Mouse (Mus musculus): ENCODE measurements at regions not wholly inside any gene's neighbourhood (a gene's known extent, or its start where the extent isn't known, plus 50 kb on each side); places are given as distances from the start of the nearest gene placed in this dataset.

DNA sequence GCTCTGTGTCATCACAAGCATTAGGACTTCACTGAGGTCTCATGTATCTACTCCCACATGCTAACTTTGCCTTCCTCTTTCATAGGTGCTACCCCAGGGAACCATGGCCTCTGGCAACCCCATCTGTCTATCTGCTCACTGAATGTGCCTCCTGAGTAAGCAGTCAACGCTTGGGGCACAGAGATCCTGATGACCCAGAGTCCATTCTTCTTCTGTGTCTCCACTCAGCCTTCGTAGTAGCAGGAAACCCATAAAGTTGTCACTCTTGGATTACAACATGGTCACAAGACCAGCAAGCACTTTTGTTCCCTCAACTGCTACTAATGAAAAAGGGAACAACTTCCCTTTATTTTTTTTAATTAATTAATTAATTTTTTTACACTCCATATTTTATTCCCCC lies 296.2 kb downstream of the Cd47 start:
- WGBS: 73% methylated on average over 2 of the region's 2 CpGs
- no peak overlapping the region for H3K4me2 ChIP-seq (ENCODE audit: low read depth, low read length)
- no peak for ATAC-seq (ENCODE audit: insufficient read depth, low FRiP score)
- H3K9ac ChIP-seq (ENCODE audit: low read length): no peak overlapping the region
- no peaks in the 10 kb centered on the region for H3K9me3 ChIP-seq (replicated peaks; ENCODE audit: control insufficient read depth, low read length)
- no peak overlapping the region for H3K27ac ChIP-seq (ENCODE audit: low read length)
- H3K4me1 ChIP-seq (ENCODE audit: control insufficient read depth, insufficient read depth, low read length): no peaks in the 10 kb centered on the region
- H3K4me3 ChIP-seq (replicated peaks; ENCODE audit: low read length): no peak overlapping the region
- H3K36me3 ChIP-seq (ENCODE audit: control insufficient read depth, insufficient read depth, low read length): no peaks in the 10 kb centered on the region
- no peaks in the 10 kb centered on the region for H3K27me3 ChIP-seq (ENCODE audit: control insufficient read depth, insufficient read depth, low read length)

DNA sequence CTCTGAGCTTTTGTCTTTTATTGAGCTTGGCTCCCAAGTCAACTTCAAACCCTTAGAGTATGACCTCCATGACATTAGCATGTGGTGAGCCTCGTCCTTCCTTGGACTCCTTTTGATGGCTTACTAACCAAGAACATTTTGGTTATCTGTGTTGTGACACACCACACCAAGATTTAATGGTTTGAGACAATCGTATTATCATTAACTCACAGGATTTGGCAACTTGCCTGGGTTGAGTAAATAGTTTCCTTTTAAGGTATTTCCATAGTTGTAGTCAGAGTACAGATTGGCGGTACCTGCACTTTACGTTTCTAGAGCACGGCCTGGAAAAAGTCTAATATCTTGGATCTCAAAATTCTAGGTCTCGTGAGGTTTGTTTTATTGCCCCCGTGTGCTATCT lies 303.0 kb downstream of the Cd47 start:
- Histone ChIP-seq H3K4me3 (replicated peaks; ENCODE audit: low read length) (no peak overlapping the region), H3K27ac (ENCODE audit: low read length) (no peak overlapping the region), H3K36me3 (ENCODE audit: control insufficient read depth, insufficient read depth, low read length) (no peaks in the 10 kb centered on the region), H3K9me3 (replicated peaks; ENCODE audit: control insufficient read depth, low read length) (no peaks in the 10 kb centered on the region), H3K4me1 (ENCODE audit: control insufficient read depth, insufficient read depth, low read length) (no peaks in the 10 kb centered on the region), H3K4me2 (ENCODE audit: low read depth, low read length) (no peak overlapping the region), H3K27me3 (ENCODE audit: control insufficient read depth, insufficient read depth, low read length) (no peaks in the 10 kb centered on the region), H3K9ac (ENCODE audit: low read length) (no peak overlapping the region)
- ATAC-seq (ENCODE audit: insufficient read depth, low FRiP score): no peak
- 51% methylated on average over 7 of the region's 7 CpGs for WGBS

DNA sequence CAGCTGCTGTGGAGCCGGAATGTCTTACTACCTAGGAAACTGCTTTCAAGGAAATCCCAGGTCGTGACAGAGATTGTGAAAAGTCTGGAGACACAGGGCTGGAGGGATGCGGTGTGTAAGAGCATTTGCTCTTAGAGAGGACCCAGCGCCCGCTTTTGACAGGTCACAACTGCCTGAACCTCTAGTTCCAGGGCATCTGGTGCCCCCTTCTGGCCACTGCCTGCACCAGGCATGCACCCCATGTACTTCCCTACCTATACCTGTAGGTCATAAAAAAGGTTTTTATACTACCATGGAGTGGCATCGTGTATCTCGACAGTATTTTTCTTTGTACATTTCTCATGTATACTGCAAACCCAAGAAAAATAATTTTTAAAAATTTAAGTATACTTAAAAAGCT lies 314.0 kb downstream of the Bbx start:
- Histone ChIP-seq H3K27ac (ENCODE audit: low read length) (no peak overlapping the region), H3K9me3 (replicated peaks; ENCODE audit: control insufficient read depth, low read length) (no peaks in the 10 kb centered on the region), H3K4me2 (ENCODE audit: low read depth, low read length) (no peak overlapping the region), H3K36me3 (ENCODE audit: control insufficient read depth, insufficient read depth, low read length) (no peaks in the 10 kb centered on the region), H3K4me1 (ENCODE audit: control insufficient read depth, insufficient read depth, low read length) (no peaks in the 10 kb centered on the region), H3K9ac (ENCODE audit: low read length) (no peak overlapping the region), H3K27me3 (ENCODE audit: control insufficient read depth, insufficient read depth, low read length) (no peaks in the 10 kb centered on the region), H3K4me3 (replicated peaks; ENCODE audit: low read length) (no peak overlapping the region)
- 94% methylated on average over 7 of the region's 7 CpGs for WGBS
- no peak for ATAC-seq (ENCODE audit: insufficient read depth, low FRiP score)

DNA sequence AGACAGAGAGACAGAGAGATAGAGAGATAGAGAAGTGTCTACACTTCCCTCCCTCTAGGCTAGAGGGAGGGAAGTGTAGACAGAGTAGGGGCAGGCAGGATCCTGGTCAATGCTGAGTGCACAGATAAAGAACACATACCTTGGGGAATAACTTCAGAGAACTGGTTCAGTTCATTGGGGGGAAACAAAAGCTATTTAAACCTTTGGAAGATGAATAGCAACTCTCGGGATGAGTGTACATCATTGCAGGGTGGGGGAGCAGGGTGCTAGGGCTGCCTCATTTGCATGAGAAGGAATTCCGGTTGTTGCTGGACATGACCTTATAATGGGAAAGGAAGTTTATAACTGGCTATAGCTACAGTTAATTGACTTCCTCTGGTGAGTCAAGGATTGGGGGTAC lies 309.7 kb downstream of the Bbx start:
- WGBS: 62% methylated on average over 2 of the region's 2 CpGs
- Histone ChIP-seq H3K9me3 (replicated peaks; ENCODE audit: control insufficient read depth, low read length) (no peaks in the 10 kb centered on the region), H3K36me3 (ENCODE audit: control insufficient read depth, insufficient read depth, low read length) (no peaks in the 10 kb centered on the region), H3K4me3 (replicated peaks; ENCODE audit: low read length) (no peak overlapping the region), H3K9ac (ENCODE audit: low read length) (no peak overlapping the region), H3K4me1 (ENCODE audit: control insufficient read depth, insufficient read depth, low read length) (no peaks in the 10 kb centered on the region), H3K27me3 (ENCODE audit: control insufficient read depth, insufficient read depth, low read length) (no peaks in the 10 kb centered on the region), H3K4me2 (ENCODE audit: low read depth, low read length) (no peak overlapping the region), H3K27ac (ENCODE audit: low read length) (no peak overlapping the region)
- ATAC-seq (ENCODE audit: insufficient read depth, low FRiP score): no peak

DNA sequence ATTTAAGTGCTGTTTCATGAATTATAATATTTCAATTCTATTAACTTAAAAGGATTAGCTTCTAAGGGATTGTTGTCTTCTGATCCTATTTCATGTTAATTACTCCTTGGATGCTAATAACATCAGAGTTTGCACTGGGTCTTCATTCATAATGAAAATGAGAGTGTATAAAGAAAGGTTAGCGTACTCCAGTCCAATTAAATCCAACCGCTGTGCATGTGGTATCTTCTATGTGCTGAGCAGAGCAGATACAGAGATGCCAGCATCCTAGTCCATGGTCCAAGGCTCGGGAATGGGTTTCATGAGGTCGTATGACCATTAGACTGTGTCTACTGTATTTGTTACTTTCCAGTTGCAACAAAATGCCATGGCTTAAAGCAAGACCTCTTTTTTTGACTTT lies 307.5 kb downstream of the Bbx start:
- no peak for ATAC-seq (ENCODE audit: insufficient read depth, low FRiP score)
- Histone ChIP-seq H3K9ac (ENCODE audit: low read length) (no peak overlapping the region), H3K4me3 (replicated peaks; ENCODE audit: low read length) (no peak overlapping the region), H3K27ac (ENCODE audit: low read length) (no peak overlapping the region), H3K36me3 (ENCODE audit: control insufficient read depth, insufficient read depth, low read length) (no peaks in the 10 kb centered on the region), H3K27me3 (ENCODE audit: control insufficient read depth, insufficient read depth, low read length) (no peaks in the 10 kb centered on the region), H3K4me1 (ENCODE audit: control insufficient read depth, insufficient read depth, low read length) (no peaks in the 10 kb centered on the region), H3K4me2 (ENCODE audit: low read depth, low read length) (no peak overlapping the region), H3K9me3 (replicated peaks; ENCODE audit: control insufficient read depth, low read length) (no peaks in the 10 kb centered on the region)
- WGBS: 94% methylated on average over 4 of the region's 4 CpGs

DNA sequence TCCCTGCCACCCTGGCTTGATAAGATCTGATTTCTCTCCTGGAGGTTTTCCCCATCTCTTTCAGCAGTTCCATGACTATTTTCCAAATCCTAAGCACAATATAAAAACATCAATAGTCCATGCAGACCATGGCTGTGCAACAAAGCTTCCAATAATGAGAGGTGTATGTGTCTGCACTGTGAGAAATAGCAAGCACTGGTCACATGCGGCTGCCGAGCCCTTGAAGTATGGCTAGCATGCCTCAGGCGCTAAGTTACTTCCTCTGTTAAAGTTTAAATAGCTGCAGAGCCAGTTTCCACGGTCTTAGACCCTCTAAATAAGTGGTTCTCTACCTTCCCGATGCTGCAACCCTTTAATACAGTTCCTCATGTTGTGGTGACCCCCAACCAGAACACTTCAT lies 306.6 kb downstream of the Bbx start:
- WGBS: 57% methylated on average over 5 of the region's 5 CpGs
- H3K4me2 ChIP-seq (ENCODE audit: low read depth, low read length): no peak overlapping the region
- no peaks in the 10 kb centered on the region for H3K27me3 ChIP-seq (ENCODE audit: control insufficient read depth, insufficient read depth, low read length)
- ATAC-seq (ENCODE audit: insufficient read depth, low FRiP score): no peak
- no peaks in the 10 kb centered on the region for H3K4me1 ChIP-seq (ENCODE audit: control insufficient read depth, insufficient read depth, low read length)
- H3K9me3 ChIP-seq (replicated peaks; ENCODE audit: control insufficient read depth, low read length): no peaks in the 10 kb centered on the region
- H3K4me3 ChIP-seq (replicated peaks; ENCODE audit: low read length): no peak overlapping the region
- no peak overlapping the region for H3K9ac ChIP-seq (ENCODE audit: low read length)
- H3K36me3 ChIP-seq (ENCODE audit: control insufficient read depth, insufficient read depth, low read length): no peaks in the 10 kb centered on the region
- H3K27ac ChIP-seq (ENCODE audit: low read length): no peak overlapping the region

DNA sequence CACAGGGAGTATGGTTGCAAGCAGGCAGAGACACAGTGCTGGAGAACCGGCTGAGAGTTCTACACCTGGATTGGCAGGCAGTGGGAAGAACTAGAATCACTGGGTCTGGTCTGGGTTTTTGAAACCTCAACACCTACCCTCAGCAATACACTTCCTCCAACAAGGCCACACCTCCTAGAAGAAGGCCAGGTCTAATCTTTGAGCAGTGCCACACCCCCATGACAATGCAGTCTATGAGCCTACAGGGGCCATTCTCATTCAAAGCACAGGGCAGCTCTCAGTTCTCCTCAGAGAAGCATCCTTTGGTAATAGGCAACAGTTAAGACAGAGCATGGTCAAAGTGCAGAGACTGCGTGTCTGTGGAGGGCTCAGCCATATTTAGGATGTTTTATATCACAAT lies 300.8 kb downstream of the Bbx start:
- H3K4me1 ChIP-seq (ENCODE audit: control insufficient read depth, insufficient read depth, low read length): no peaks in the 10 kb centered on the region
- no peak overlapping the region for H3K4me3 ChIP-seq (replicated peaks; ENCODE audit: low read length)
- no peak overlapping the region for H3K4me2 ChIP-seq (ENCODE audit: low read depth, low read length)
- no peak overlapping the region for H3K9ac ChIP-seq (ENCODE audit: low read length)
- H3K27ac ChIP-seq (ENCODE audit: low read length): no peak overlapping the region
- H3K27me3 ChIP-seq (ENCODE audit: control insufficient read depth, insufficient read depth, low read length): no peaks in the 10 kb centered on the region
- no peaks in the 10 kb centered on the region for H3K36me3 ChIP-seq (ENCODE audit: control insufficient read depth, insufficient read depth, low read length)
- no peak for ATAC-seq (ENCODE audit: insufficient read depth, low FRiP score)
- 94% methylated on average over 2 of the region's 2 CpGs for WGBS
- H3K9me3 ChIP-seq (replicated peaks; ENCODE audit: control insufficient read depth, low read length): no peaks in the 10 kb centered on the region

Measured in stomach, embryonic 16.5 days (tissue).